Mouse (Mus musculus): Measurements from ENCODE around the gene Med1. TPM values are rescaled to one million over a fixed set of nuclear protein-coding genes. Genes with fewer than 3 reads are reported as not detected.

Gene Med1
- polyA plus RNA-seq, 1 experiment: 5.9 TPM

GRCm38 (mm10) chr11:98148551-98149301 is 44.4 kb downstream of the Med1 start:
- Histone ChIP-seq H3K4me3 (ENCODE audit: low read depth, low read length) (peak overlapping the region; percentile 88), H3K27me3 (ENCODE audit: control insufficient read depth, insufficient read depth, low read length) (no peaks in the 10 kb centered on the region), H3K4me1 (ENCODE audit: control insufficient read depth, insufficient read depth, insufficient read length, low read length) (no peaks in the 10 kb centered on the region; the same call in 1 of the 2 replicates), H3K27ac (ENCODE audit: insufficient read depth, low read depth, low read length) (peak overlapping the region; percentile 70), H3K36me3 (ENCODE audit: control insufficient read depth, insufficient read depth, low read length) (no peaks in the 10 kb centered on the region)
- WGBS: 1% methylated on average over 45 of the region's 45 CpGs
- TF ChIP-seq CTCF (IDR thresholded peaks at IDR 0.05; ENCODE audit: extremely low read depth, insufficient read length, insufficient replicate concordance, low read depth, low read length) (no peak), POLR2A (IDR thresholded peaks at IDR 0.05; ENCODE audit: low read depth, low read length) (no peak)

- TF ChIP-seq POLR2A (IDR thresholded peaks at IDR 0.05; ENCODE audit: low read depth, low read length) (no peak), CTCF (IDR thresholded peaks at IDR 0.05; ENCODE audit: extremely low read depth, insufficient read length, insufficient replicate concordance, low read depth, low read length) (no peak)
- H3K4me3 ChIP-seq (ENCODE audit: low read depth, low read length): no peak overlapping the region
Measured at GRCm38 (mm10) chr11:98145856-98146255, 47.2 kb downstream of the Med1 start.

GRCm38 (mm10) chr11:98142545-98142944 is 50.5 kb downstream of the Med1 start:
- 64% methylated on average over 2 of the region's 2 CpGs for WGBS
- Histone ChIP-seq H3K4me1 (ENCODE audit: control insufficient read depth, insufficient read depth, insufficient read length, low read length) (no peaks in the 10 kb centered on the region), H3K27me3 (ENCODE audit: control insufficient read depth, insufficient read depth, low read length) (no peaks in the 10 kb centered on the region), H3K36me3 (ENCODE audit: control insufficient read depth, insufficient read depth, low read length) (no peaks in the 10 kb centered on the region), H3K27ac (ENCODE audit: insufficient read depth, low read depth, low read length) (no peak overlapping the region), H3K4me3 (ENCODE audit: low read depth, low read length) (no peak overlapping the region)
- TF ChIP-seq POLR2A (IDR thresholded peaks at IDR 0.05; ENCODE audit: low read depth, low read length) (no peak), CTCF (IDR thresholded peaks at IDR 0.05; ENCODE audit: extremely low read depth, insufficient read length, insufficient replicate concordance, low read depth, low read length) (no peak)

More at GRCm38 (mm10) chr11:98145856-98146255, 47.2 kb downstream of the Med1 start:
- 89% methylated on average over 7 of the region's 7 CpGs for WGBS
- H3K4me1 ChIP-seq (ENCODE audit: control insufficient read depth, insufficient read depth, insufficient read length, low read length): no peaks in the 10 kb centered on the region; the same call in 1 of the 2 replicates
- no peak overlapping the region for H3K27ac ChIP-seq (ENCODE audit: insufficient read depth, low read depth, low read length)
- no peaks in the 10 kb centered on the region for H3K36me3 ChIP-seq (ENCODE audit: control insufficient read depth, insufficient read depth, low read length)
- no peaks in the 10 kb centered on the region for H3K27me3 ChIP-seq (ENCODE audit: control insufficient read depth, insufficient read depth, low read length)

GRCm38 (mm10) chr11:98138894-98139293 is 54.2 kb downstream of the Med1 start:
- WGBS: 78% methylated on average over 7 of the region's 7 CpGs
- Histone ChIP-seq H3K27me3 (ENCODE audit: control insufficient read depth, insufficient read depth, low read length) (no peaks in the 10 kb centered on the region), H3K4me3 (ENCODE audit: low read depth, low read length) (no peak overlapping the region), H3K27ac (ENCODE audit: insufficient read depth, low read depth, low read length) (no peak overlapping the region), H3K4me1 (ENCODE audit: control insufficient read depth, insufficient read depth, insufficient read length, low read length) (no peaks in the 10 kb centered on the region), H3K36me3 (ENCODE audit: control insufficient read depth, insufficient read depth, low read length) (no peaks in the 10 kb centered on the region)
- TF ChIP-seq POLR2A (IDR thresholded peaks at IDR 0.05; ENCODE audit: low read depth, low read length): no peak
- no peak for TF ChIP-seq CTCF (IDR thresholded peaks at IDR 0.05; ENCODE audit: extremely low read depth, insufficient read length, insufficient replicate concordance, low read depth, low read length)

GRCm38 (mm10) chr11:98137836-98138235 is 55.3 kb downstream of the Med1 start:
- H3K4me1 ChIP-seq (ENCODE audit: control insufficient read depth, insufficient read depth, insufficient read length, low read length): no peaks in the 10 kb centered on the region
- no peak overlapping the region for H3K27ac ChIP-seq (ENCODE audit: insufficient read depth, low read depth, low read length)
- no peak overlapping the region for H3K4me3 ChIP-seq (ENCODE audit: low read depth, low read length)
- WGBS: 94% methylated on average over 11 of the region's 11 CpGs
- no peaks in the 10 kb centered on the region for H3K36me3 ChIP-seq (ENCODE audit: control insufficient read depth, insufficient read depth, low read length)
- no peaks in the 10 kb centered on the region for H3K27me3 ChIP-seq (ENCODE audit: control insufficient read depth, insufficient read depth, low read length)
- TF ChIP-seq POLR2A (IDR thresholded peaks at IDR 0.05; ENCODE audit: low read depth, low read length) (no peak), CTCF (IDR thresholded peaks at IDR 0.05; ENCODE audit: extremely low read depth, insufficient read length, insufficient replicate concordance, low read depth, low read length) (no peak)

GRCm38 (mm10) chr11:98134951-98135350 is 58.1 kb downstream of the Med1 start:
- 0 out of 2 replicates have a peak, but pooled peaks cover 1% of the 10 kb centered on the region for H3K36me3 ChIP-seq (ENCODE audit: control insufficient read depth, insufficient read depth, low read length)
- H3K27me3 ChIP-seq (ENCODE audit: control insufficient read depth, insufficient read depth, low read length): no peaks in the 10 kb centered on the region
- H3K27ac ChIP-seq (ENCODE audit: insufficient read depth, low read depth, low read length): no peak overlapping the region
- 75% methylated on average over 4 of the region's 4 CpGs for WGBS
- no peak overlapping the region for H3K4me3 ChIP-seq (ENCODE audit: low read depth, low read length)
- H3K4me1 ChIP-seq (ENCODE audit: control insufficient read depth, insufficient read depth, insufficient read length, low read length): no peaks in the 10 kb centered on the region
- TF ChIP-seq POLR2A (IDR thresholded peaks at IDR 0.05; ENCODE audit: low read depth, low read length): no peak
- TF ChIP-seq CTCF (IDR thresholded peaks at IDR 0.05; ENCODE audit: extremely low read depth, insufficient read length, insufficient replicate concordance, low read depth, low read length): no peak

- H3K27ac ChIP-seq (ENCODE audit: insufficient read depth, low read depth, low read length): no peak overlapping the region
- 85% methylated on average over 5 of the region's 5 CpGs for WGBS
- TF ChIP-seq CTCF (IDR thresholded peaks at IDR 0.05; ENCODE audit: extremely low read depth, insufficient read length, insufficient replicate concordance, low read depth, low read length) (no peak), POLR2A (IDR thresholded peaks at IDR 0.05; ENCODE audit: low read depth, low read length) (no peak)
- H3K4me1 ChIP-seq (ENCODE audit: control insufficient read depth, insufficient read depth, insufficient read length, low read length): no peaks in the 10 kb centered on the region; the same call in 1 of the 2 replicates
- no peaks in the 10 kb centered on the region for H3K27me3 ChIP-seq (ENCODE audit: control insufficient read depth, insufficient read depth, low read length)
- H3K36me3 ChIP-seq (ENCODE audit: control insufficient read depth, insufficient read depth, low read length): 0 out of 2 replicates have a peak, but pooled peaks cover 4% of the 10 kb centered on the region
- H3K4me3 ChIP-seq (ENCODE audit: low read depth, low read length): no peak overlapping the region
Measured at GRCm38 (mm10) chr11:98123424-98123823, 69.7 kb downstream of the Med1 start.
